Mouse (Mus musculus): ENCODE measurements around the gene Phf12. TPM values are rescaled to one million over a fixed set of nuclear protein-coding genes. Genes with fewer than 3 reads are reported as not detected.
"Not testable (repeated sequence)": the region's sequence is repeated elsewhere in the genome, so short reads cannot be mapped to it uniquely, and the experiment has no call there.

Gene Phf12
- polyA plus RNA-seq, 1 experiment from 2014 or later = 5.5 TPM

- peak overlapping the region; percentile 85 for H3K4me3 ChIP-seq (replicated peaks)
- peaks cover 50% of the 10 kb centered on the region for H3K36me3 ChIP-seq (replicated peaks)
- H3K4me2 ChIP-seq = peak overlapping the region; percentile 100
Measured at GRCm38 (mm10) chr11:78033931-78034617, 51.5 kb downstream of the Phf12 start.

DNA sequence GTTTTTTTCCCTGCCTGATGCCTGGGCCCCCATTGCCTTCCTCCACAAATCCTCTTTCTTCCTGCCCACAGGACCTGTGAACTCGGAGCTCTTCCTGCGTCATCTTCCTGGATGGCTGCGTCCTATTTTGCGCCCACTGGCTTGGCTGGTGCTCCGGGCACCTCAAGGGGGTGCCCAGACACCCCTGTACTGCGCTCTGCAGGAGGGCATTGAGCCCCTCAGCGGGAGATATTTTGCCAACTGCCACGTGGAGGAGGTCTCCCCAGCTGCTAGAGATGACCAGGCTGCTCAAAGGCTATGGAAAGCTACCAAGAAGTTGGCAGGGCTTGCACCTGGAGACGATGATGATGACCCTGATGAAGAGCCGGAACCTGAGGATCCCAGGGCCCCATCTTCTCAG is 54.2 kb downstream of the Phf12 start:
- WGBS (ENCODE audit: insufficient replicate concordance) = 80% methylated on average over 10 of the region's 10 CpGs
- H3K36me3 ChIP-seq (replicated peaks) = peaks cover 59% of the 10 kb centered on the region
- H3K27ac ChIP-seq (replicated peaks) = 0 out of 2 replicates have a peak overlapping the region, but pooled peaks have one; percentile 38
- no peaks in the 10 kb centered on the region for H3K9me3 ChIP-seq (replicated peaks)
- H3K4me1 ChIP-seq (replicated peaks) = peaks cover 77% of the 10 kb centered on the region
- H3K4me2 ChIP-seq = peak overlapping the region; percentile 91
- no peak for ATAC-seq (ENCODE audit: insufficient read depth)
- no peak overlapping the region for H3K9ac ChIP-seq
- H3K27me3 ChIP-seq = no peaks in the 10 kb centered on the region
- peak overlapping the region; percentile 66; the same call in 1 of the 2 replicates for H3K4me3 ChIP-seq (replicated peaks)

More at GRCm38 (mm10) chr11:78033931-78034617, 51.5 kb downstream of the Phf12 start:
- WGBS (ENCODE audit: insufficient replicate concordance) = 92% methylated on average over 23 of the region's 23 CpGs
- no peaks in the 10 kb centered on the region for H3K27me3 ChIP-seq
- no peak overlapping the region; the same call in 1 of the 2 replicates for H3K27ac ChIP-seq (replicated peaks)
- H3K9ac ChIP-seq = peak overlapping the region; percentile 90
- no peaks in the 10 kb centered on the region for H3K9me3 ChIP-seq (replicated peaks)
- ATAC-seq (ENCODE audit: insufficient read depth) = no peak
- H3K4me1 ChIP-seq (replicated peaks) = peaks cover 86% of the 10 kb centered on the region

DNA sequence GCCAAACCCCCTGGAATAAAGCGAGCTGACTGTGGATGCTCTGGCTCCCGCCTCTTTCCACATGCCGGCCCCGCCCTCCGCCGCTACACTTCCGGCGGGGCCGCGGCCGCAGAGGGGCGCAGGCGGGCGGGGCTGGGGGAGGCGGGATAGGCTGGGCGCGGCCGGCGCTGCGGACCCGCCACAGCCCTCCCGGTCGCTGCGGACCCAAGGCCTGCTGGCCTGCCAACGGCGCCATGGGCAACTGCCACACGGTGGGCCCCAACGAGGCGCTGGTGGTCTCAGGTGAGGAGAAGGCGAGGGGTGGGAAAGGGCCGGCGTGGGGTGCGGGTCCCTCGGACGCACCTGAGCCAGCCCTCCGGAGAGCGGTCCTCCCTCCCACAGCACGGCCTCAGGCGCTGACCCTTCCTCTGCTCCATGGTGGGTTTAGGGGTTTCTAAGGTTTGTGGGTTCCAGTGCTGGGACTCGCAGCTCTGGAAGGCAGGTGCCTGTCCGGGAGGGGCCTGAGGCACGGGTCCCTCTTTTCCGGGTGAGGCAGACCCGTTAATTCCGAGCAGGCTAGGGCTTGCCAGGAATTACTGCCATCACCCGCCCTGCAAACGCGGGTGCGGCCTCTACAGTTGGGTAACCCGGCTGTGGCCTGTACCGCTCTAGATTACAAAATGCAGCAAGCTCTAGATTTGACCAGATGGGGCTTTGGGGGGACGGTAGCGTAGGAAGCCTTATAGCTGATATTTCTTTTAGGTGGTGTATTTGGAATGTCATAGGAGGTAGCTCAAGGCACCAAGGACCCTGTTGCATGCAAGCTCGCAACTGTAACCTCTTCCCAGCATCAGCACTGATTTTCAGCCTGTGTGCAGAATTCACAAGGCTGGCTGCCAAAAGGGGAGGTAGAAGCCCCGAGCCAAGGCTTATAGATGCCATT is 55.5 kb downstream of the Phf12 start, which contains the start of gene Flot2:
Flot2 (plus strand) TSS at position 101 of the 922 bp plus-strand sequence.
- peak; percentile 80 for ATAC-seq (ENCODE audit: insufficient read depth)
- no peaks in the 10 kb centered on the region for H3K27me3 ChIP-seq
- peak within 1 kb of the TSS; percentile 91 for H3K4me2 ChIP-seq
- H3K27ac ChIP-seq (replicated peaks) = peak within 1 kb of the TSS; percentile 89
- peak within 1 kb of the TSS; percentile 77 for H3K9ac ChIP-seq
- H3K4me1 ChIP-seq (replicated peaks) = peaks cover 64% of the 10 kb centered on the region
- no peaks in the 10 kb centered on the region for H3K9me3 ChIP-seq (replicated peaks)
- 2% methylated on average over 55 of the region's 55 CpGs for WGBS (ENCODE audit: insufficient replicate concordance)
- peaks cover 70% of the 10 kb centered on the region for H3K36me3 ChIP-seq (replicated peaks)
- peak within 1 kb of the TSS; percentile 66 for H3K4me3 ChIP-seq (replicated peaks)

DNA sequence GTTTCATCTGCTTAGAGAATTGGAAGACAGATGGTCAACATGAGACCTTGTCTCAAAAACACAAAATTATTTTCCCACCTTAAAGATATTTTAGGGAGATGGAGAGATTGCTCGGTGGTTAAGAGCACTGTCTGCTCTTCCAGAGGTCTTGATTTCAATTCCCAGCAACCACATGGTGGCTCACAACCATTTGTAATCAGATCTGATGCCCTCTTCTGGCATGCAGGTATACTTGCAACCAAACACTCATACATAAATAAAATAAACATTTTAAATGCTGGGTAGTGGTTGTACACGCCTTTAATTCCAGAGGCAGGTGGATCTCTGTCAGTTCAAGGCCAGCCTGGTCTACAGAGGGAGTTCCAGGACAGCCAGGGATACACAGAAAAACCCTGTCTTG is 58.3 kb downstream of the Phf12 start:
- Histone ChIP-seq H3K27ac (replicated peaks) (no peak overlapping the region), H3K9me3 (replicated peaks) (no peaks in the 10 kb centered on the region), H3K27me3 (no peaks in the 10 kb centered on the region), H3K9ac (no peak overlapping the region), H3K36me3 (replicated peaks) (peaks cover 47% of the 10 kb centered on the region), H3K4me2 (no peak overlapping the region), H3K4me3 (replicated peaks) (no peak overlapping the region), H3K4me1 (replicated peaks) (peaks cover 56% of the 10 kb centered on the region)
- WGBS (ENCODE audit: insufficient replicate concordance) = 48% methylated on average over 2 of the region's 2 CpGs
- no peak for ATAC-seq (ENCODE audit: insufficient read depth)

DNA sequence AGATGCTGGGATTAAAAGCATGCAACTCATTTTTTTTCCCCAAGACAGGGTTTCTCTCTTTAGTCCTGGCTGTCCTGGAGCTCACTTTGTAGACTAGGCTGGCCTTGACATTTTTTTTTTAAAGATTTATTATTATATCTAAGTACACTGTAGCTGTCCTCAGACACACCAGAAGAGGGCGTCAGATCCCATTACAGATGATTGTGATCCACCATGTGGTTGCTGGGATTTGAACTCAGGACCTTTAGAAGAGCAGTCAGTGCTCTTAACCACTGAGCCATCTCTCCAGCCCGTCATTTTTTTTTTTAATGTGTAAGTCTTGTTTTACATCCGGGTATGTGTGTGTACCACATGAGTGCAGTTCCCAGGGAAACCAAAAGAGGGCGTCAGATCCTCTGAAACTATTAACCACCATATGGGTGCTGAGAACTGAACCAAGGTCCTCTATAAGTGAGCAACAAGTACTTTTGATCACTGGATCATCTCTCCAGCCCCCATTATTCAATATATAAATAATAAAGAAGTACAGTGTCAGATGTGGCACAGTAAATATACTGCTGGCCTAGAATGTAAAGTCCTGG is 59.8 kb downstream of the Phf12 start:
- ATAC-seq (ENCODE audit: insufficient read depth); H3K4me2 ChIP-seq; H3K9me3 ChIP-seq (replicated peaks); H3K9ac ChIP-seq; H3K27ac ChIP-seq (replicated peaks); H3K4me3 ChIP-seq (replicated peaks); H3K27me3 ChIP-seq: not testable (repeated sequence)
- 86% methylated on average over 4 of the region's 4 CpGs for WGBS (ENCODE audit: insufficient replicate concordance)
- H3K4me1 ChIP-seq (replicated peaks) = peaks cover 44% of the 10 kb centered on the region
- peaks cover 38% of the 10 kb centered on the region for H3K36me3 ChIP-seq (replicated peaks)

- no peaks in the 10 kb centered on the region for H3K27me3 ChIP-seq
- no peak overlapping the region for H3K4me3 ChIP-seq (replicated peaks)
- H3K4me2 ChIP-seq = no peak overlapping the region
- H3K9ac ChIP-seq = no peak overlapping the region
- ATAC-seq (ENCODE audit: insufficient read depth) = peak; percentile 28
- H3K36me3 ChIP-seq (replicated peaks) = peaks cover 29% of the 10 kb centered on the region
- 73% methylated on average over 5 of the region's 5 CpGs for WGBS (ENCODE audit: insufficient replicate concordance)
- no peak overlapping the region for H3K27ac ChIP-seq (replicated peaks)
- peaks cover 21% of the 10 kb centered on the region; the same call in 1 of the 2 replicates for H3K4me1 ChIP-seq (replicated peaks)
- no peaks in the 10 kb centered on the region for H3K9me3 ChIP-seq (replicated peaks)
Measured at GRCm38 (mm10) chr11:78044758-78045251, 62.3 kb downstream of the Phf12 start.

DNA sequence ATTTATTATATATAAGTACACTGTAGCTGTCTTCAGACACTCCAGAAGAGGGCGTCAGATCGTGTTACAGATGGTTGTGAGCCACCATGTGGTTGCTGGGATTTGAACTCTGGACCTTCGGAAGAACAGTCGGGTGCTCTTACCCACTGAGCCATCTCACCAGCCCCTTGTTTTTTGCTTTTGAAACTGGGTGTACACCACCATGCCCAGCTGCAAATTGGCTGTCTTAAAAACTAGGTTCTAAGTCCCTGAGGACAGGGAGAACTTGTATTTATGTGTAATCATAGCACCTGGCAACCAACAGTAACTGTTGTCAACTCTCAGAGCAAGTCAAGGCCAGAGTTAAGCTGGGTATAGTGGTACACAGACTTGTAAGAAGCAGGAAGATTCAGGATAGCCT is 66.1 kb downstream of the Phf12 start:
- H3K4me1 ChIP-seq (replicated peaks) = peaks cover 31% of the 10 kb centered on the region
- ATAC-seq (ENCODE audit: insufficient read depth); H3K9me3 ChIP-seq (replicated peaks); H3K27me3 ChIP-seq; H3K4me3 ChIP-seq (replicated peaks); H3K9ac ChIP-seq; H3K4me2 ChIP-seq; H3K27ac ChIP-seq (replicated peaks): not testable (repeated sequence)
- peaks cover 18% of the 10 kb centered on the region for H3K36me3 ChIP-seq (replicated peaks)
- 75% methylated on average over 4 of the region's 4 CpGs for WGBS (ENCODE audit: insufficient replicate concordance)

DNA sequence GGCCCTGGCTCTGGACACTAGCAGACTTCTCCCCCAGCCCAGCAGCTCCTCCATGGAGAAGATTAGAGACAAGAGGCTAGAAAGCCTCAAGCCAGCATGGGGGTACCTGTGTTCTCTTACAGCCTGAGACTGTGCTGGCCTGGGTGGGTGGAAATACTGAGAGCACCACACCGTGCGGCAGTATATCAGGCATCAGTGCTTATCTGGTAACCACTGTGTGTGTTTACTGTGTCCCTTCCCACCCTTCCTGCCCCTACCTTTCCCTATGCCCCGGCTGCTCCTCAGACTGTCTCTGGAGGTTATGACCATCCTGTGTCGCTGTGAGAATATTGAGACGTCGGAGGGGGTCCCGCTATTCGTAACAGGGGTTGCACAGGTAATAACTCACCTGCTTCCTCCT is 70.5 kb downstream of the Phf12 start:
- H3K27ac ChIP-seq (replicated peaks) = peak overlapping the region; percentile 38; the same call in 1 of the 2 replicates
- H3K9me3 ChIP-seq (replicated peaks) = no peaks in the 10 kb centered on the region
- peak; percentile 79 for ATAC-seq (ENCODE audit: insufficient read depth)
- 0 out of 2 replicates have a peak overlapping the region, but pooled peaks have one; percentile 1 for H3K9ac ChIP-seq
- peaks cover 23% of the 10 kb centered on the region for H3K4me1 ChIP-seq (replicated peaks)
- H3K4me2 ChIP-seq = peak overlapping the region; percentile 11; the same call in 1 of the 2 replicates
- H3K36me3 ChIP-seq (replicated peaks) = peaks cover 56% of the 10 kb centered on the region
- WGBS (ENCODE audit: insufficient replicate concordance) = 48% methylated on average over 8 of the region's 8 CpGs
- H3K4me3 ChIP-seq (replicated peaks) = no peak overlapping the region
- H3K27me3 ChIP-seq = no peaks in the 10 kb centered on the region

DNA sequence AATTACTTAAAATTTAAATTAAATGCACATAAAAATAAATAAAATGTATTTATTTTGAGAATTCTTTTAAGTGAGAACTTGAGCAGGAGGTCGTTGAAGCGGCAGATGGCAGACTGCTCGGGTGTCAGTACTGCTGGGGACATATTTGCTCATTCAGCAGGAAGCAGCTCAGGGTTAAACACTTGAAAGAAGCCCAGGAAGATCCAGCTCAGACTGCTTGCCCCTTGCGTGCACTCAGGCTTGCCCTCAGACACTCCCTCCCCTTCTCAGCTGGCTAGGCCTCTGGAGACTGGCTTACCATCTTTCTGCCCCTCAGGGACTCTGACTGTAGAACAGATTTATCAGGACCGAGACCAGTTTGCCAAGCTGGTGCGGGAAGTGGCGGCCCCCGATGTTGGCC is 74.4 kb downstream of the Phf12 start:
- Histone ChIP-seq H3K27ac (replicated peaks) (no peak overlapping the region), H3K9ac (no peak overlapping the region), H3K4me3 (replicated peaks) (no peak overlapping the region), H3K4me2 (no peak overlapping the region), H3K4me1 (replicated peaks) (peaks cover 49% of the 10 kb centered on the region), H3K9me3 (replicated peaks) (no peaks in the 10 kb centered on the region), H3K27me3 (no peaks in the 10 kb centered on the region), H3K36me3 (replicated peaks) (peaks cover 57% of the 10 kb centered on the region)
- 83% methylated on average over 8 of the region's 8 CpGs for WGBS (ENCODE audit: insufficient replicate concordance)
- ATAC-seq (ENCODE audit: insufficient read depth) = no peak

GRCm38 (mm10) chr11:78059833-78060757 is 77.5 kb downstream of the Phf12 start:
- Histone ChIP-seq H3K9ac (peak overlapping the region; percentile 43), H3K27me3 (no peaks in the 10 kb centered on the region), H3K36me3 (replicated peaks) (peaks cover 46% of the 10 kb centered on the region), H3K4me2 (peak overlapping the region; percentile 50), H3K4me3 (replicated peaks) (peak overlapping the region; percentile 20), H3K4me1 (replicated peaks) (peaks cover 57% of the 10 kb centered on the region), H3K27ac (replicated peaks) (peak overlapping the region; percentile 91), H3K9me3 (replicated peaks) (no peaks in the 10 kb centered on the region)
- 38% methylated on average over 9 of the region's 9 CpGs for WGBS (ENCODE audit: insufficient replicate concordance)
- peak; percentile 83 for ATAC-seq (ENCODE audit: insufficient read depth)
